Mouse (Mus musculus): Measurements from ENCODE around the gene Cd300lg.

The Cd300lg gene

DNA sequence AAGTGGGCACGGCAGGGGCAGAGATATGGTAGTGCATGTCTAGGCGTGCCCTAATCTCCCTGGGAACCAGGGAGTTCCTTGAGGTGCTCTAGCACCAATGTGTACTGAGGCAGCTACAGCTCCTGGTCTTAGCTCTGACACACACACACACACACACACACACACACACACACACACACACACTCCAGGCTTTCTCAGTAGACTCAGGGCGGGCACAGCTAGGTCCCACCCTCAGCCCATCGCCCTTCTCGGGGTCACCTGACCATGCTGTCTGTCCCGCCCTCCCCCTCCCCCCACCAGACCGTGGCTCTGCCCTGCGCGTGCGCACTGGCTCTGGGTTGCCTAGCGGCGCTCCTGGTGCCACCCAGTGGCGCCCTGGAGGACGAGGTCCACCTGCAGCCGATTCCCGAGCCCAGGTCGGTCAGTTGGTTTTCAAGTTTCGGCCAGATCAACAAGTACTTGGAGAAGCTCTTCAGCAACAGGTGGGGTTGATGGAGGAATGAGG, 55.6 kb downstream of the Cd300lg start:
- WGBS: 4% methylated on average over 18 of the region's 18 CpGs

DNA sequence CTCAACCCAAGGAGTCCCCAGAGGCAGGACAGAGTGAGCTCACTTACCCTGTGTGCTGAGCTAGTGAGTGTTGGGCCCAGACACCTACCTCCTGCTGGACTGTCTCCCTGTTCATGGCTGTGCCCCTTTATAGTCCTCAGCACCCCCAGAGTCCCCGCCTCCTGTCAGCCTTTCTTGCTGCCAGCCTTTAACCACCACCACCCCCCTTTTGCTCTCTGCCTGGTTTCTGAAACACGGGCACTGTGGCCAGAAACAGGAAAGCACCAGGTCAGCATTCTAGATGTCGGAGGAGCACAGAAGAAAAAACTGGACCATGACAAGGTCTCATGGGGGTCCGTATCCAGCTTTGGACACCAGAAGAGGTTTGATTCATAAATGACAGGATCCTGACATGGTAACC, 59.9 kb downstream of the Cd300lg start, which contains the start of gene Ppy:
TSS of gene Ppy (minus strand) at position 101 of the 400 bp plus-strand sequence.
- WGBS: 89% methylated on average over 4 of the region's 4 CpGs

DNA sequence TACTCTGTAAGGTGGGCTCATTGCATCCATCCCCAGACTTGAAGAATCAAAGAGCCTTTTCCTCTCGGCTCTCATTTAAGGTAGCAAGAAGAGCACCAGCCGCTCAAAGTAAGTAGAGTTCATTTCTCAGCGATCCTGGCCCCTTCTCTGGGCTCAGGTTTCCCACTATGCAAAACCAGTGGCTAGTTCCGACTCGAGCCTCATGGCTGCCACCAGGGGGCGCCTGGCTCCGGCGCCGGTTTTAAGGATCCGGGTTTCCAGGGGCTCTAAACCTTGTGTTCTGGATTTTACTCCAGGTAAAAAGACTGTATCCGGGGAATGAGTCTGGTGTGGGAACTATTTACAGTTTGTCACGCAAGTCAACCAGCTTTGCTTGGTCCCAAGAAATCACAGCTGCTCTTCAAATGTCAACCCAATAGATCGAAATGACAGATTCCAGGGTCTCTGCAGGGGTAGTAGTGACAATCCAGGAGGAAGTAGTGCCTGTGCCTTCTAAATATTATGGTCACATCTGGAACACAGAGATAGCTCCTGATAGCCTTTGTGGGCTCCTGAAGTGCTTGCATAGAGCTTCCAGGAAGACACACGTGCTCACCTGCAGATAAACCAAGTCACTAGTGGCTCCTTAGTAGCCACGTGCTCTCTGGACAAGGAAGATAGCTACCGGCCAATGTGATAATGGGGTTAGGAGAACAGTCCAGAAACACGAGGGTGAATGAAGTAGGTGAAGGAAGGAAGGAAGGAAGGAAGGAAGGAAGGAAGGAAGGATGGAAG, 61.4 kb downstream of the Cd300lg start:
- 19% methylated on average over 17 of the region's 17 CpGs for WGBS
